Mouse (Mus musculus): ENCODE measurements around the gene Zfp141. TPM values are rescaled to one million over a fixed set of nuclear protein-coding genes. Genes with fewer than 3 reads are reported as not detected.
"Not testable (repeated sequence)": the region's sequence is repeated elsewhere in the genome, so short reads cannot be mapped to it uniquely, and the experiment has no call there.

Gene Zfp141
- polyA plus RNA-seq (2015; fragmentation: Nextera tagmentation; extraction: Ambion mirVana) = 6.5 and 7.8 TPM in 2 replicates

DNA sequence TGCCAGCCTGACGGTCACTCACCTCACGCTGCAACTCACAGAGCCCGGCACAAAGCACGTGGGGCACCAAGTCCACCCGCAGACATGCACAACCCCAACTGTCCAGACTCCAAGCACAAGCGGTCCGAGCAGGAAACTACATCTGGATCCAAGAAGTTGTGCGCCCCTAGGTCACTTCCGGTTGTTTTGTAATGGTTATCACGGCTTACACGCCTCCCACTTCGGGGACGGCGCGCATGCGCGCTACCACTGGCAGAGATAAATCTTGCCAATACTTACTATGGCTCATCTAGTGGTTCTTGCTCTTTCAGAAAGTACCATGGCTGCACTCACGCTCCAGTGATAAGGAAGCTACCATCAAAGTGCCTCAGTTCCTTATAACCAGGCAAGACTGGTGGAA lies at the start of gene Zfp141:
TSS of gene Zfp141 (minus strand) at position 153 of the 400 bp plus-strand sequence.
- ATAC-seq = peak; percentile 100
- H3K4me2 ChIP-seq (ENCODE audit: low read depth, low read length) = peak within 1 kb of the TSS; percentile 61
- H3K4me3 ChIP-seq (ENCODE audit: low read length) = peak within 1 kb of the TSS; percentile 62
- H3K27me3 ChIP-seq (replicated peaks; ENCODE audit: control insufficient read depth, insufficient read depth, low read length); H3K4me1 ChIP-seq (ENCODE audit: control insufficient read depth, insufficient read depth, low read length); H3K9me3 ChIP-seq (ENCODE audit: control insufficient read depth, low read length); H3K36me3 ChIP-seq (ENCODE audit: control insufficient read depth, insufficient read depth, low read length): not testable (repeated sequence)
- H3K27ac ChIP-seq (ENCODE audit: low read length) = 0 out of 2 replicates have a peak within 1 kb of the TSS, but pooled peaks have one; percentile 59
- WGBS = under 1% methylated on average over 18 of the region's 18 CpGs
- H3K9ac ChIP-seq (ENCODE audit: low read depth, low read length) = peak within 1 kb of the TSS; percentile 76

- H3K4me1 ChIP-seq (ENCODE audit: control insufficient read depth, insufficient read depth, low read length) = no peaks in the 10 kb centered on the region
Measured at GRCm38 (mm10) chr7:42551766-42552165, 46.2 kb upstream of the Zfp141 start.

GRCm38 (mm10) chr7:42505186-42505585 lies 354 bp downstream of the Zfp141 start:
- Histone ChIP-seq H3K27ac (ENCODE audit: low read length) (0 out of 2 replicates have a peak overlapping the region, but pooled peaks have one; percentile 59), H3K27me3 (replicated peaks; ENCODE audit: control insufficient read depth, insufficient read depth, low read length) (no peaks in the 10 kb centered on the region), H3K4me1 (ENCODE audit: control insufficient read depth, insufficient read depth, low read length) (no peaks in the 10 kb centered on the region), H3K9ac (ENCODE audit: low read depth, low read length) (peak overlapping the region; percentile 76), H3K36me3 (ENCODE audit: control insufficient read depth, insufficient read depth, low read length) (peaks cover 5% of the 10 kb centered on the region; the same call in 1 of the 2 replicates), H3K9me3 (ENCODE audit: control insufficient read depth, low read length) (no peaks in the 10 kb centered on the region), H3K4me3 (ENCODE audit: low read length) (peak overlapping the region; percentile 62), H3K4me2 (ENCODE audit: low read depth, low read length) (peak overlapping the region; percentile 61)
- 1% methylated on average over 20 of the region's 20 CpGs for WGBS
- peak; percentile 87 for ATAC-seq

More at GRCm38 (mm10) chr7:42551766-42552165, 46.2 kb upstream of the Zfp141 start:
- Histone ChIP-seq H3K4me2 (ENCODE audit: low read depth, low read length) (no peak overlapping the region), H3K9me3 (ENCODE audit: control insufficient read depth, low read length) (no peaks in the 10 kb centered on the region), H3K4me3 (ENCODE audit: low read length) (no peak overlapping the region), H3K27ac (ENCODE audit: low read length) (no peak overlapping the region), H3K27me3 (replicated peaks; ENCODE audit: control insufficient read depth, insufficient read depth, low read length) (no peaks in the 10 kb centered on the region), H3K9ac (ENCODE audit: low read depth, low read length) (no peak overlapping the region), H3K36me3 (ENCODE audit: control insufficient read depth, insufficient read depth, low read length) (no peaks in the 10 kb centered on the region)
- no peak for ATAC-seq
- 75% methylated on average over 3 of the region's 3 CpGs for WGBS

GRCm38 (mm10) chr7:42498248-42498647 lies 7.3 kb downstream of the Zfp141 start:
- H3K4me1 ChIP-seq (ENCODE audit: control insufficient read depth, insufficient read depth, low read length) = no peaks in the 10 kb centered on the region
- no peak overlapping the region for H3K27ac ChIP-seq (ENCODE audit: low read length)
- H3K9me3 ChIP-seq (ENCODE audit: control insufficient read depth, low read length) = no peaks in the 10 kb centered on the region
- no peak overlapping the region for H3K4me3 ChIP-seq (ENCODE audit: low read length)
- H3K27me3 ChIP-seq (replicated peaks; ENCODE audit: control insufficient read depth, insufficient read depth, low read length) = no peaks in the 10 kb centered on the region
- peaks cover 5% of the 10 kb centered on the region; the same call in 1 of the 2 replicates for H3K36me3 ChIP-seq (ENCODE audit: control insufficient read depth, insufficient read depth, low read length)
- ATAC-seq = no peak
- no peak overlapping the region for H3K4me2 ChIP-seq (ENCODE audit: low read depth, low read length)
- H3K9ac ChIP-seq (ENCODE audit: low read depth, low read length) = no peak overlapping the region
- 95% methylated on average over 5 of the region's 5 CpGs for WGBS

DNA sequence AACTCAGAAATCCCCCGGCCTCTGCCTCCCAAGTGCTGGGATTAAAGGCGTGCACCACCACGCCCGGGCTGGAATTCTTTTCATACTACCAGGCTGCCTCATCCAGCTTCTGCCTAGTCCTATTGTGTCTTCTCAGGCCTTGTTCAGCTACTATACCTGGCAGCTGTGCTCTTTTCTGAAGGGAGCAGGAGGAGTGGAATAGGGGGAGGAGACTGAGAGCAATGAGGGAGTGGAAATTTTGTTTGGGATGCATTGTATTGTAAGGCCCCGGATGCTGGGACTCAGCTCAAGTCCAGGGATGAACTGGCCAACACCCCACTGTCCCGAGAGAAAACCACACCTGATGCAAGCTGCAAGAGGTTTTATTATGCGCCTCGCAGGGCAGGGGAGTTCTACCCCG lies 8.2 kb downstream of the Zfp141 start:
- H3K27me3 ChIP-seq (replicated peaks; ENCODE audit: control insufficient read depth, insufficient read depth, low read length) = no peaks in the 10 kb centered on the region
- H3K4me3 ChIP-seq (ENCODE audit: low read length) = no peak overlapping the region
- H3K9ac ChIP-seq (ENCODE audit: low read depth, low read length) = no peak overlapping the region
- no peaks in the 10 kb centered on the region for H3K9me3 ChIP-seq (ENCODE audit: control insufficient read depth, low read length)
- no peak for ATAC-seq
- H3K4me2 ChIP-seq (ENCODE audit: low read depth, low read length) = no peak overlapping the region
- 91% methylated on average over 9 of the region's 9 CpGs for WGBS
- peaks cover 5% of the 10 kb centered on the region; the same call in 1 of the 2 replicates for H3K36me3 ChIP-seq (ENCODE audit: control insufficient read depth, insufficient read depth, low read length)
- no peak overlapping the region for H3K27ac ChIP-seq (ENCODE audit: low read length)
- no peaks in the 10 kb centered on the region for H3K4me1 ChIP-seq (ENCODE audit: control insufficient read depth, insufficient read depth, low read length)

DNA sequence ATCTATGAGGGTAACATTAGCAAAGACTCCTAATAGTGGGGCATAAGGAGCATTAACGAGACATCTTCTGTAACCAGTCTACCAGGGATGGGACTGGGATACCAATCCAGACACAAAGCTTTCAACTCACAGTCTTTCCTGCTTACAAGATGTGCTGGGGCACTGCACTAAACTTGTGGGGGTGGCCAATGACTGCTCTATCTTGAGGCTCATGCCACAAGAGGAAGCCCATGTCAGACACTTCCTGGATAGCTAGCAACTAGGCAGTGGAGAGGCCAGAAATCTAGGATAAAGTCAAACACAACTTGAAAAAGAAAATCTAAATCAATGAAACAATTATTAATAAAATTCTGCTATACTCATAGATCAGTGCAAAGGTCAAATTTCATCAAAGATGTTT lies 9.3 kb downstream of the Zfp141 start:
- H3K4me1 ChIP-seq (ENCODE audit: control insufficient read depth, insufficient read depth, low read length) = no peaks in the 10 kb centered on the region
- no peaks in the 10 kb centered on the region for H3K27me3 ChIP-seq (replicated peaks; ENCODE audit: control insufficient read depth, insufficient read depth, low read length)
- H3K4me3 ChIP-seq (ENCODE audit: low read length) = no peak overlapping the region
- H3K36me3 ChIP-seq (ENCODE audit: control insufficient read depth, insufficient read depth, low read length) = peaks cover 5% of the 10 kb centered on the region; the same call in 1 of the 2 replicates
- 92% methylated on average over 1 of the region's 1 CpGs for WGBS
- H3K4me2 ChIP-seq (ENCODE audit: low read depth, low read length) = no peak overlapping the region
- no peak overlapping the region for H3K27ac ChIP-seq (ENCODE audit: low read length)
- H3K9ac ChIP-seq (ENCODE audit: low read depth, low read length) = no peak overlapping the region
- ATAC-seq = no peak
- H3K9me3 ChIP-seq (ENCODE audit: control insufficient read depth, low read length) = no peaks in the 10 kb centered on the region

- no peak overlapping the region for H3K27ac ChIP-seq (ENCODE audit: low read length)
- 87% methylated on average over 5 of the region's 5 CpGs for WGBS
Measured at GRCm38 (mm10) chr7:42490859-42491258, 14.7 kb downstream of the Zfp141 start.

DNA sequence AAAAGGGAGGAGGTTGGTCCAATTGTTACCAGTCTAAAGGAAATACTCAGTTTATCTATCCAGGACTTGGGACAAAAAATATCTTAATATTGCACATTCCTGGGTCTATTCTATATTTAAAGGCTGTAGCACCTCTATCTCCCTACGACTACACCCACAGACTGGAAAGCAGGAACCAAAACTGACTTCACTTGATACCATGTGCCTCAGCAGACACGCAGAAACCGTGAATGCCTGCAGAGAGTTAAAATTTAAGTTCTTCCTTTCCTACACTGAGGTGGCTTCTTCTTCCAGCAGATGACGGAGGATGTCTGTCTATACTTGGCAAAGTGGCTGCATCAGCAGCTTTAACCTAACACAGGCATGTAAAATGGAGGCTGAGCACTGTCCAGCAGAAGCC lies 15.2 kb downstream of the Zfp141 start:
- no peak overlapping the region for H3K27ac ChIP-seq (ENCODE audit: low read length)
- H3K36me3 ChIP-seq (ENCODE audit: control insufficient read depth, insufficient read depth, low read length) = peaks cover 9% of the 10 kb centered on the region
- H3K9me3 ChIP-seq (ENCODE audit: control insufficient read depth, low read length) = no peaks in the 10 kb centered on the region
- no peak overlapping the region for H3K4me2 ChIP-seq (ENCODE audit: low read depth, low read length)
- 88% methylated on average over 4 of the region's 4 CpGs for WGBS
- no peak overlapping the region for H3K9ac ChIP-seq (ENCODE audit: low read depth, low read length)
- H3K27me3 ChIP-seq (replicated peaks; ENCODE audit: control insufficient read depth, insufficient read depth, low read length) = no peaks in the 10 kb centered on the region
- ATAC-seq = no peak
- no peak overlapping the region for H3K4me3 ChIP-seq (ENCODE audit: low read length)
- H3K4me1 ChIP-seq (ENCODE audit: control insufficient read depth, insufficient read depth, low read length) = no peaks in the 10 kb centered on the region

More at GRCm38 (mm10) chr7:42490859-42491258, 14.7 kb downstream of the Zfp141 start:
- Histone ChIP-seq H3K4me3 (ENCODE audit: low read length) (no peak overlapping the region), H3K4me2 (ENCODE audit: low read depth, low read length) (no peak overlapping the region), H3K4me1 (ENCODE audit: control insufficient read depth, insufficient read depth, low read length) (no peaks in the 10 kb centered on the region), H3K9me3 (ENCODE audit: control insufficient read depth, low read length) (no peaks in the 10 kb centered on the region), H3K36me3 (ENCODE audit: control insufficient read depth, insufficient read depth, low read length) (peaks cover 9% of the 10 kb centered on the region), H3K9ac (ENCODE audit: low read depth, low read length) (no peak overlapping the region), H3K27me3 (replicated peaks; ENCODE audit: control insufficient read depth, insufficient read depth, low read length) (no peaks in the 10 kb centered on the region)
- ATAC-seq = no peak

DNA sequence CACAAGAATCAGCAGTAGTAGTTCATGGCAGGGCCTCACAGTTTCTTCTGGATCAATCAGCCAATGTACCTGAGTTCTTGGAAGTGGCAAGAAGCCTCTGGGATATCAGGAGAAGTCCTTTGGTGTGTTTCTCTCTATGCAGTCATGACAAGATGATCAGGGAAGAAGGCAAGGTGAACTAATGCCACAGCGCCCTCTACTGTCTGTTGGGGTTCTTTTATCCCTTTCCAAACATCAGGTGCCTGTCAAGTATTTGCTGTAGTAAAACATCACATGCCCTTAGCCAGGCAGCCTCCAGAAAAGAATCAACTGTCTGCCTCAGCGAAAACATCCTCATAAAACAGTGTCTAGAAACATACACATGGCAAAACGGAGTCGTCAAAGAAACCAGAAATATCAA lies 50.9 kb downstream of the Zfp141 start:
- H3K36me3 ChIP-seq (ENCODE audit: control insufficient read depth, insufficient read depth, low read length) = no peaks in the 10 kb centered on the region
- H3K4me1 ChIP-seq (ENCODE audit: control insufficient read depth, insufficient read depth, low read length) = no peaks in the 10 kb centered on the region
- no peak overlapping the region for H3K27ac ChIP-seq (ENCODE audit: low read length)
- H3K9ac ChIP-seq (ENCODE audit: low read depth, low read length) = no peak overlapping the region
- no peak overlapping the region for H3K4me3 ChIP-seq (ENCODE audit: low read length)
- ATAC-seq = no peak
- no peaks in the 10 kb centered on the region for H3K27me3 ChIP-seq (replicated peaks; ENCODE audit: control insufficient read depth, insufficient read depth, low read length)
- WGBS = 66% methylated on average over 4 of the region's 4 CpGs
- no peaks in the 10 kb centered on the region for H3K9me3 ChIP-seq (ENCODE audit: control insufficient read depth, low read length)
- no peak overlapping the region for H3K4me2 ChIP-seq (ENCODE audit: low read depth, low read length)

- ATAC-seq = no peak
- no peak overlapping the region for H3K9ac ChIP-seq (ENCODE audit: low read depth, low read length)
- H3K4me1 ChIP-seq (ENCODE audit: control insufficient read depth, insufficient read depth, low read length) = no peaks in the 10 kb centered on the region
- H3K9me3 ChIP-seq (ENCODE audit: control insufficient read depth, low read length) = peaks cover 5% of the 10 kb centered on the region; the same call in 1 of the 2 replicates
- H3K4me3 ChIP-seq (ENCODE audit: low read length) = no peak overlapping the region
- WGBS = 41% methylated on average over 3 of the region's 3 CpGs
- H3K27me3 ChIP-seq (replicated peaks; ENCODE audit: control insufficient read depth, insufficient read depth, low read length) = no peaks in the 10 kb centered on the region
- H3K27ac ChIP-seq (ENCODE audit: low read length) = no peak overlapping the region
- no peak overlapping the region for H3K4me2 ChIP-seq (ENCODE audit: low read depth, low read length)
- H3K36me3 ChIP-seq (ENCODE audit: control insufficient read depth, insufficient read depth, low read length) = no peaks in the 10 kb centered on the region
Measured at GRCm38 (mm10) chr7:42450618-42451017, 54.9 kb downstream of the Zfp141 start.

All from intestine, embryonic 16.5 days (tissue).